8 mouse cellular contexts compared by ENCODE assay signal in the genomic region with DNA sequence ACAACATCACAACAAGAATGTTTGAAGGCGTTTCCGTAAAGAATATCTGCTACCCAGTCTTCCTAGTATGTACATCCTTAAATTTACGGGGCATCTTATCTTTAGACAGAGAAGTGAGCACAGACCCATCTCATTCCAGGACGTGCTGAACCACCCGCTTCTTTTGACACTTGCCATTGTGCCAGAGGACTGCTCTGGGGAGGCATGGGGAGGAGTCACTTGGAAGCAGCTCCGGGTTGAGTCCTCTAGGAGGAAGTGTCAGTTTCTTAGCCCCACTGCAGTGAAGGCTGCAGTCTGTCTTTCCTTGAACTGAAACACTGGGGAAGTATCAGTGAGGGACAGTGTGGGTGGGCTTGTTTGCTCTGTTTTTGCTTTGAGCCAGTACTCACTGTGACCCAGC. TPM values are rescaled to one million over a fixed set of nuclear protein-coding genes. Genes with fewer than 3 reads are reported as not detected.
A peak's percentile ranks its signal among the peaks of the same experiment; 100 is the strongest.
DNase-seq lines count a peak whose midpoint lies in the region; ATAC-seq lines count a peak whose summit lies in the region.

No protein-coding gene starts in this region.

- H3K4me3 ChIP-seq in liver, embryonic 11.5 days (ENCODE audit: low read depth, low read length): peak overlapping the region; percentile 83
- H3K4me3 ChIP-seq in embryonic facial prominence, embryonic 12.5 days: peak overlapping the region; percentile 84
- peak overlapping the region; percentile 96 for H3K4me3 ChIP-seq in limb, embryonic 10.5 days
- H3K4me3 ChIP-seq in neural tube, embryonic 14.5 days (ENCODE audit: low read depth, low read length): peak overlapping the region; percentile 77

- H3K27ac ChIP-seq in liver, embryonic 11.5 days (ENCODE audit: low read depth, low read length): no peak overlapping the region
- H3K27ac ChIP-seq in embryonic facial prominence, embryonic 12.5 days: no peak overlapping the region
- H3K27ac ChIP-seq in limb, embryonic 10.5 days: peak overlapping the region; percentile 93
- H3K27ac ChIP-seq in neural tube, embryonic 14.5 days (ENCODE audit: low read depth, low read length): no peak overlapping the region

- H3K9me3 ChIP-seq in liver, embryonic 11.5 days (ENCODE audit: control insufficient read depth, low read length): no peaks in the 10 kb centered on the region
- no peaks in the 10 kb centered on the region for H3K9me3 ChIP-seq in embryonic facial prominence, embryonic 12.5 days
- H3K9me3 ChIP-seq in limb, embryonic 10.5 days (replicated peaks): no peaks in the 10 kb centered on the region
- no peaks in the 10 kb centered on the region for H3K9me3 ChIP-seq in neural tube, embryonic 14.5 days (ENCODE audit: control insufficient read depth, low read length)

- no peaks in the 10 kb centered on the region for H3K27me3 ChIP-seq in liver, embryonic 11.5 days (replicated peaks; ENCODE audit: control insufficient read depth, insufficient read depth, low read length)
- H3K27me3 ChIP-seq in embryonic facial prominence, embryonic 12.5 days: no peaks in the 10 kb centered on the region
- no peaks in the 10 kb centered on the region for H3K27me3 ChIP-seq in limb, embryonic 10.5 days (ENCODE audit: low read depth, poor library complexity, severe bottlenecking)
- no peaks in the 10 kb centered on the region for H3K27me3 ChIP-seq in neural tube, embryonic 14.5 days (ENCODE audit: control insufficient read depth, insufficient read depth, low read length)

- peak overlapping the region; percentile 85 for H3K9ac ChIP-seq in liver, embryonic 11.5 days (ENCODE audit: low read depth, low read length)
- peak overlapping the region; percentile 92 for H3K9ac ChIP-seq in embryonic facial prominence, embryonic 12.5 days
- peak overlapping the region; percentile 86; the same call in 1 of the 2 replicates for H3K9ac ChIP-seq in neural tube, embryonic 14.5 days (replicated peaks; ENCODE audit: low read depth, low read length)

- ATAC-seq in liver, embryonic 11.5 days (replicated peaks; ENCODE audit: low FRiP score): no peak; the same call in 1 of the 2 replicates
- ATAC-seq in embryonic facial prominence, embryonic 12.5 days (ENCODE audit: insufficient number of reproducible peaks, insufficient read depth, low FRiP score, low TSS enrichment): no peak
- no peak for ATAC-seq in neural tube, embryonic 14.5 days (ENCODE audit: low read depth)
- no peak for ATAC-seq in inflammation-experienced regulatory T-cells, adult 6 months

- H3K4me1 ChIP-seq in liver, embryonic 11.5 days (replicated peaks; ENCODE audit: control insufficient read depth, insufficient read depth, low read length): peaks cover 5% of the 10 kb centered on the region; the same call in 1 of the 2 replicates
- peaks cover 14% of the 10 kb centered on the region for H3K4me1 ChIP-seq in embryonic facial prominence, embryonic 12.5 days
- peaks cover 16% of the 10 kb centered on the region for H3K4me1 ChIP-seq in limb, embryonic 10.5 days
- peaks cover 11% of the 10 kb centered on the region for H3K4me1 ChIP-seq in neural tube, embryonic 14.5 days (ENCODE audit: control insufficient read depth, insufficient read depth, low read length)

- peaks cover 21% of the 10 kb centered on the region for H3K36me3 ChIP-seq in liver, embryonic 11.5 days (ENCODE audit: control insufficient read depth, insufficient read depth, low read length)
- H3K36me3 ChIP-seq in embryonic facial prominence, embryonic 12.5 days: peaks cover 37% of the 10 kb centered on the region
- peaks cover 53% of the 10 kb centered on the region for H3K36me3 ChIP-seq in limb, embryonic 10.5 days
- peaks cover 23% of the 10 kb centered on the region for H3K36me3 ChIP-seq in neural tube, embryonic 14.5 days (ENCODE audit: control insufficient read depth, insufficient read depth, low read length)

- WGBS in liver, embryonic 11.5 days: 19% methylated on average over 6 of the region's 6 CpGs
- 39% methylated on average over 6 of the region's 6 CpGs for WGBS in embryonic facial prominence, embryonic 12.5 days
- 57% methylated on average over 6 of the region's 6 CpGs for WGBS in limb, embryonic 10.5 days
- 45% methylated on average over 6 of the region's 6 CpGs for WGBS in neural tube, embryonic 14.5 days

- no peak for DNase-seq in liver, embryonic 11.5 days (ENCODE audit: low spot score)
- no peak for DNase-seq in liver
- DNase-seq in limb, embryonic 10.5 days (ENCODE audit: low spot score): no peak
- no peak for DNase-seq in left cerebral cortex, adult 11 months (ENCODE audit: low spot score)
- no peak for DNase-seq in c-Kit-positive CD71-positive TER-119-positive erythroid progenitor cells, embryonic 14.5 days (ENCODE audit: low spot score)

- peak overlapping the region; percentile 84 for H3K4me2 ChIP-seq in liver, embryonic 11.5 days
- H3K4me2 ChIP-seq in embryonic facial prominence, embryonic 12.5 days (replicated peaks): peak overlapping the region; percentile 91
- peak overlapping the region; percentile 90 for H3K4me2 ChIP-seq in neural tube, embryonic 14.5 days (ENCODE audit: low read depth, low read length)

RNA-seq across cellular contexts. Expression of gene Exog, which starts 1.0 kb away (rescaled TPM):
- 18.7 and 22.5 TPM in 2 replicates for polyA plus RNA-seq in liver, embryonic 11.5 days (2014; fragmentation: Nextera tagmentation; extraction: Ambion mirVana)
- 45.6 and 48.3 TPM in 2 replicates for polyA plus RNA-seq in embryonic facial prominence, embryonic 12.5 days (2016; fragmentation: Nextera tagmentation; extraction: Ambion mirVana)
- polyA plus RNA-seq in limb, embryonic 10.5 days (2016; fragmentation: Nextera tagmentation; extraction: Ambion mirVana): 39.7 and 44.6 TPM in 2 replicates
- polyA plus RNA-seq in neural tube, embryonic 14.5 days (2014; fragmentation: Nextera tagmentation; extraction: Ambion mirVana): 58.2 and 59.0 TPM in 2 replicates
- 10 to 100 TPM; 11.1 to 12.1 (median 11.5) TPM for polyA plus RNA-seq in inflammation-experienced regulatory T-cells, adult 6 months (2017; shearing (Covaris generic))

RNA-seq across cellular contexts. Expression of gene Acvr2b, which starts 43.8 kb away (rescaled TPM):
- polyA plus RNA-seq in liver, embryonic 11.5 days (2014; fragmentation: Nextera tagmentation; extraction: Ambion mirVana): 15.8 and 16.4 TPM in 2 replicates
- polyA plus RNA-seq in embryonic facial prominence, embryonic 12.5 days (2016; fragmentation: Nextera tagmentation; extraction: Ambion mirVana): 44.5 and 52.2 TPM in 2 replicates
- polyA plus RNA-seq in limb, embryonic 10.5 days (2016; fragmentation: Nextera tagmentation; extraction: Ambion mirVana): 74.7 and 92.6 TPM in 2 replicates
- 45.0 and 49.7 TPM in 2 replicates for polyA plus RNA-seq in neural tube, embryonic 14.5 days (2014; fragmentation: Nextera tagmentation; extraction: Ambion mirVana)
- polyA plus RNA-seq in inflammation-experienced regulatory T-cells, adult 6 months (2017; shearing (Covaris generic)): not detected

Comparison
In these comparisons a context has a peak if more than half of its experiments do, and no peak if none do; other contexts are left out.
1. RNA of gene Acvr2b, which starts 43.8 kb away (polyA plus RNA-seq): 74.7 to 92.6 TPM in limb, embryonic 10.5 days, 45.0 to 49.7 TPM in neural tube, embryonic 14.5 days, 44.5 to 52.2 TPM in embryonic facial prominence, embryonic 12.5 days and 15.8 to 16.4 TPM in liver, embryonic 11.5 days; not detected in inflammation-experienced regulatory T-cells, adult 6 months; every median in the first group is over 10 times any median in the second.
2. Peak in every context shown above with its lines, with median percentiles within 50 percentile points of each other: H3K4me2 ChIP-seq, H3K4me3 ChIP-seq and H3K9ac ChIP-seq.